Mouse (Mus musculus): Measurements from ENCODE around the gene Nck2.
A peak's percentile ranks its signal among the peaks of the same experiment; 100 is the strongest.
"Not testable (repeated sequence)": the region's sequence is repeated elsewhere in the genome, so short reads cannot be mapped to it uniquely, and the experiment has no call there.

Gene Nck2

DNA sequence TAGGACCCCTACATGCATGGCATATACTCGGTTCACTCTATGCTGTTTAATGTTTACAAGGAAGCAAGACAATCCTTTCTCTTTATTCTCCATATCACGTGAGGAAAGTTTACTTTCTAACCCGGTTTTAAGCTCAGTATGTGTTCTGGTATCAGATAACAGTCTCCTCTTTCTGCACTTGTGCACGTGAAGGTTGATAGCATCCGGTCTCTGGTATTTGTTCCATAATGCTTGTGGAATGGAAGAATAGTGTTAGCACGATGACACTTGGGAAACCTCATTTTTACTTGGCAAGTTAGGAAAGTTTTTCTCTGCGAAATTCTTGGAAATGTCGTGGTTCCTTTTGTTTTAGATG, 58.4 kb downstream of the Nck2 start:
- DNase-seq: no peak

DNA sequence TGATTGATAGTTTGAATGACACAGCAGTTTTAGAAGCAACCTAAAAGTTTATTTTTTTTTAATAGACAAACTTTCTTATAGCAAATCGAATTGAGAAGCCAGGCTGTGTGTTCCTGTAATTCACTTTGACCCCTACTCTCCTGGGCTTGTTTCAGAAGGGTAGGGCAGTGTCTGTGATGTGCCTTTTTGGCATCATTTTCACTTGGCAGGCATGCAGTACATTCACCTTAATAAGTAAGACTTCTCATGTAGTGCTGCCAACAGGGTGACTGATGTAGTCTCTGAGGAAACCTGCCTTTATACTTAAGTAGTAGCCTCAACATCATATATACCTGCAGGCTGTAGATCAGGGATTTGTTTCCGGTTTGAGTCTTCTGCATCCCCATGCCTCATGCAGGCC, 58.9 kb downstream of the Nck2 start:
- DNase-seq: no peak

DNA sequence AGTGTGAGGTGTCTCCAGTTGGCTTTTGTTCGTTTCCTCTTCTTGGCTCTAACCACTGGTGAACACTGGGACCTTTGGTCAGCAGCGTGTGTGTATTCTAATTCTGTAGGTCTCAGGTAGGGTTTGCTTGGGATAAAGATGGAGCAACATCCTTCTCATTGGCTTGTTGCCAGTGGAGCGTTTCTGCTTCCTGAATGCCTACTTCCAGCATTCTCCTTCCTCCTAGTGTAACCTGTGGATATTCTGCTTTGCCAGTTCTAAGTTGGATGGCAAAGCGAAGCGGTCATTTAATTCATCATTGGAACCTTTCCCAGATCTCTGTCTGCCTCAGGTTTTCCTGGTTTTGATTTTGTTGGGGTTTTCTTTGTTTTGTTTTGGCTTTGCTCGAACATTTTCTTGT, 59.3 kb downstream of the Nck2 start:
- DNase-seq: no peak

DNA sequence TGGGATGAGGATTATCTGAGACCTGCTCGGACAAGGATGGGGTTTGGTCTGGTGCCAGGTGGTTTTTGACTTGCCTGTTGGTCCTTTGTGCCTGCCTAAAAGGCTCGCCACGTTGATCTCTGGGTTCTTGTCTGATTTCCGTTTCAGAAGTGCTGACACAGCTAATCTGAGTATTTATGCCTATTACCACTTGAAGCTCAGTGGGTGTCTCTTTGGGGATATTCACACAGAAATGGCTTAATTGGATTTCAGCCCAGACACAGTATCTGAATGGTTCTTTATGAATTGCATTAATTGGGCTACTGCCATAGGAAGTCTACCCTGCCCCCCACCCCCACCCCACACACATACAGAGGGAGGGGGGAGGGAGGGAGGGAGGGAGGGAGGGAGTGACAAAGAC, 59.9 kb downstream of the Nck2 start:
- no peak for DNase-seq

DNA sequence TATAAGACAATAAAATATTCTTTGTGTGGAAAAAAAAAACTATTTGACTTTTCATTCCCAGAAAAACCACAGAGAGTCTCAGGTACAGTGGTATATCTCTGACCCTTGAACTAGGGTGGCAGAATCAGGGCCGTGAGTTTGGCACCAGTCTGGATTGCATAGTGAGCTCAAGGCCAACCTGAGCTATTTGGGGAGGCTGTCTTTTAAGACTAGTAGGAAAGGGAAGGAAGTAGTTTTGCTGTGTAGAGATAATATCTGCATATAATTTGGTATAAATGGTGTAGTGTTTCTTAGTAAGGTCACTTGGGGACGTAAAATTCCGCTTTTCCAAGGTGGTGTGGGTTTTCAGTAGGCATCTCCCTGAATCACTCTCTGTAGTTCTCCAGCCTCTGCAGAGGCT, 62.3 kb downstream of the Nck2 start:
- no peak for DNase-seq

DNA sequence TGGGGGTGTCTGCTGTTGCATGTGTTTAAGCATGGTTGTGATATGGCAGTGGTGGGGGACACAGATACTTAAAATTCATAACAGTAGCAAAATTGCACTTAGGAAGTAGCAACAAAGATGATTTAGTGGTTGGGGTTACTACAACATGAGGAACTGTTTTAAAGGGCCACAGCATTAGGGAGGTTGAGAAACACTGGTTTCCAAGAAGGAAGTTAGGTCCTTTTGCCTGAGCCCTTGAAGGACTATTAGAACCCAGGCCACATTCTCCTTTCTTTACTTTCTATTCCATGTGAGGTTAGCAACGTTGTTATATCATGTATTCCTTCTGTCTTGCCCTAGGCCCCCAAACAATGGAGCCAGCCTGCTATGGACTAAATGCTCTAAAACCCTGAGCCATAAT, 63.4 kb downstream of the Nck2 start:
- no peak for DNase-seq

DNA sequence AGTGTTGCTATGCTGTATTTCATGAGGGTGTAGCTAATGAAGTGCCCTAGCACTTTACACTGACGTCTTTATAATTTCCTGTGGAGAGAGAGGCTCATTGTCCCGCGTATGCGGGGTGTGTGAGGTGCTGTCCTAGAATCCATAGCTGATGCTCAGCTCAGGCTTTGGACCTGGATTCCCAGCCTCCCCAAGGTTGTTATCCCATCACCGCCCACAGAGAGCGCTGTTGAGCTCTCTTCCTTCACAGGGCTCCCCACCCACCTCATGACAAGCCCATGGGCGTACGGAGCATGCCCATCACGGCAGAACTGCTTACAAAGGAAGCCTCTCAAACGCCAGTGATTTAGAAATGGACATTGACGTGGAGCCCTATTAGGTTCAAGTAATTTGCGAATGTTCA, 66.9 kb downstream of the Nck2 start:
- DNase-seq: no peak

DNA sequence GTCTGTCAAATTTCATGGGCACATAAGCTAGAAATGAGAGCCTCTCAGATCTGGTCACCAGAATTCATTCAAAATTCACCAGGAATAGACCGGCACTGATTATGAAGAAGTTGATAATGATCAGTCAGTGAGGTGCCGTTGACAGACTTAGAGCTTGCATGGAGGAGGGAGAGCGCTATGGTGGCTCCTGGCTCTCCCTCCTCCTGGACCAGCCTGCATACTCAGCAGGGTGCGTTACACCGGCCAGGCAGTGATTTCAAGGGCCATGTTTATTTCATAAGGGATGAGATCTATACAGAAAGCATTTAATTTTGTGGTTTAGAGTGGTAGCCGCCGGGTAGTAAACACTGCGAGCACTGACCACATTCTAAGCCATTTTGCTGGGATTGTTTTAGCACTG, 67.3 kb downstream of the Nck2 start:
- DNase-seq: no peak

DNA sequence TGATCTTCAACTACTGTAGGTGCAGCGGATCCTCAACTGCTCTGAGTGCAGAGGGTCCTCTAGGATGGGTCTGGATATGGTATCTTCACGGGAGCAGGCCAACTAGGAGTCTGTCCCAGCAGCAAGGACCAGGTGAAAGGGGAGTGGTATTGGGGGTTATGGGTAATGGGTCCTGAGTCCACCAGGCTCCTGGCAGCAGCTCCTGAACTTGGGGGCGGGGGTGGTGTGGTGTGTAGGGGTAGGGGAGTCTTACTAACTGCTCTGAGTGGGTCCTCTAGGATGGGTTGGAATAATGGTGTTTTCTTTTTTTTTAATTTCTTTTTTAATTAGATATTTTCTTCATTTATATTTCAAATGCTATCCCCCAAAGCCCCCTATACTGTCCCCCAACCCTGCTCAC, 73.0 kb downstream of the Nck2 start:
- no peak for DNase-seq

DNA sequence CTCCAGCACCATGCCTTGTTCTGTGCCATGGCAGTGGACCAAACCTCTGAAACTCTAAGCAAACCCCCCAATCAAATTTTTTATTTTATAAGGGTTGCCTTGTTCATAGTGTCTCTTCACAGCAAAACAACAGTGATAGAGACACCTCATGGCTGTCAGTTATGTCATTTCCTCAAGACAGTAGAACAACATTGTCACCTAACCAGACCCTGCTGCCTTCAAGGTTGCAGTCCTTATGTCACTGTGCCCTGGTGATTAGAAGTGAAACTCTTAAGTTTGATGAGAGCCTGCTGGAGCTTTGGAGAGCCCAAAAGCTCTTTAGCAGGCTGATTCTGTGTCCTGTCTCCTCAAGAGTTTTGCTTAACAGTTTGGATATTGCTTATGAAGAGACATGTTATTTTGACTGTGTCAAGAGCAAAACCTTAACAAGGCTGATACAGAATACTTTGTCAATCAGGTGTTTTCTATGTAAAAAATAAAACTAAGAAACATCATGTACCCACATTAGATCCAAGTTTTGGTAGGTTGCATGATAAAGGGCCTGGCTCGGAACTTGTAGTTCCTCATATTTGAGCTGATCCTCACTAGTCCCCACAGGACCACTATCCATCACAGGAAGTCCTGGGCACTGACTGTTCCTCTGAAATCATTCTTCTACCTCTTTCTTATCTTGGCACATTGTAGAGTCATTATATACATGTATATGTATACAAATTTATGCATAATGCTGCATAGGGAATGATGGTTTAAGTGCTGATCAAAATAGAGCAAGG, 76.0 kb downstream of the Nck2 start:
- no peak for DNase-seq

DNA sequence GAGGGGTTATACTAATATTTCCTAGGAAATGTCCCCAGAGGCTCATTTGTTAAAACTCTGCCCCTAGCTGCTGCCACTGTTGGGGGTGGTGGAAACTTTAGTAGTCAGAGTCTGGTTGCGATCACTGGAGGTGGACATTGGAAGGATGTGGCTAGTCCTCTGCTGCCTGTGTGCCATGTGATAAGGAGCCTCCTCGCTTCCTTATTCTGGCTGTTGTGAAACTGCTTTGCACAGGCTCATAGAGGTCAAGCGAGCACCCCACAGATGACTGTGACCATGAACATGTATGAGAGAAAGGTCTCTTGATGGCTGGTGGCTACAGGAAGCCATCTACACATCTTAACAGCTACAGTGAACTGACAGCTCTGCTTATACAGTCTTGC, 76.6 kb downstream of the Nck2 start:
- no peak for DNase-seq

DNA sequence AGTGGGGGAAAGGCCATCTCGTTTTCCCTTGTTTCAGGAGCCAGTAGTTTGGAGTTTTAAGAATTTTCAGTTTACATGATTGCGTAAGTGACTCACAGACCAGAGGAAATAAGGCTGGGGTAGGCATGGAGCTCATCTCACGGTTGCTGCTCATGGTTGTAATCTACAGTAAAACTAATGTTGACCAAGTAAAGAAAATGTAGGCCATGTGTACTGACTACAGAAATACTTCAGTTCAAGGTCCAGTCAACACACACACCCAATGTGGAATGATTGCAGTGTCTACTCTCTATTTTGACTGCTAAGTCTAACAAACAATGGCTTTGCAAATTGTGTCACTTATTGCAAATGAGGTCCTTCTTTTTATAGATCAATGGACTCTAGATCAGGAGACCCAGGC, 77.1 kb downstream of the Nck2 start:
- no peak for DNase-seq

DNA sequence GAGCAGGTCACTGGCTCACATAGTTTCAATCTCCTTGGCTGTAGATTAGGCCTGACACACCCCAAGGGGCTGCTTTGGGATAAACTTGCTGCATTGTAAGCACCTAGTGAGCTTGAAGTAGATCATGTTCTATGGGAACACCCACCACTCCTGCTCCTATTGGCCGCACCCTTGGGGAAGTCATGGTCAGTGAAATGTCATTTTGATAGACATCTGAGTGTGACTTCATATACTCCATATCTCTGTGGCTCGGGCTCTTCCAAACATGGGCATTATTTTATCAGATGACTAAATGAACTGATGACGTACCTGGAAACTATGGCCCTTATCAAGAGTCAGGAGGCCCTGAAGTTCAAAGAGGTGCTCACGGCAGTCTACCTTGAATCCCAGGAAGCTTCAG, 77.6 kb downstream of the Nck2 start:
- DNase-seq: no peak

DNA sequence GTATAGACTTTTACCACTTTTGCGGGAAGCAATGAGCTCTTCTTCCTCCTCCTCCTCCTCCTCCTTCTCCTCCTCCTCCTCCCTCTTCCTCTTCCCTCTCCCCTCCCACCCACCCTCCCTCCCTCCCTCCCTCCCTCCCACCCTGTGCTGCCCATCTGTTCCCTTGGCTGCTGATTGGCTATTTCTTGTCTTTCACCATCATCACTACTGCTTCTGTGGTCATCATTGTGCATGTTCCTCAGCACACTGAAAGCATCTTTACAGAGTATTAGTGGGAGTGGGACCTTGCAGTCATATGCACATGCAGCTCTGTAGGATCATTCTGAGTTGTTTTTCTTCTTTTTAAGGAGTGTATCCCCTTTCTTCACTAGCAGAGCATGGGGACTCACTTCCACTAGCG, 78.6 kb downstream of the Nck2 start:
- DNase-seq: no peak

DNA sequence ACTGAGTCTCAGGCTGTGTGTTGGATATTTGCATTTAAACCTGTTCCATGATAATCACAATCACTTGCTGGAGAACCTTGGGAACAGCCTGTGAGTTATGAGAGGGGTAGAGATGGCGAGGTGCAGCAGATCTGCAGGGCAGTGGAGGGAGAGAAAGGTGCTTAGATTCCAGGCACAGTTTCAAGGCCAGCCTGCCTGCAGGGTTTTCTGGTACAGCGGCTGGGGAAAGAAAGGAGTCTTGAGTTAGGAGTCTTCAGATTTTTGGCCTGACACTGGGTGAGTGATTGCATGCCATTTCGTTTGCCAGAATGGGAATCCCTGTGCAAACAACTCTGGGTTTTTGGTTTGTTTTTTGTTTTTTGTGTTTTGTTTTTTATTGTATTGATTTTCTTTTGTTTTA, 80.0 kb downstream of the Nck2 start:
- DNase-seq: no peak

DNA sequence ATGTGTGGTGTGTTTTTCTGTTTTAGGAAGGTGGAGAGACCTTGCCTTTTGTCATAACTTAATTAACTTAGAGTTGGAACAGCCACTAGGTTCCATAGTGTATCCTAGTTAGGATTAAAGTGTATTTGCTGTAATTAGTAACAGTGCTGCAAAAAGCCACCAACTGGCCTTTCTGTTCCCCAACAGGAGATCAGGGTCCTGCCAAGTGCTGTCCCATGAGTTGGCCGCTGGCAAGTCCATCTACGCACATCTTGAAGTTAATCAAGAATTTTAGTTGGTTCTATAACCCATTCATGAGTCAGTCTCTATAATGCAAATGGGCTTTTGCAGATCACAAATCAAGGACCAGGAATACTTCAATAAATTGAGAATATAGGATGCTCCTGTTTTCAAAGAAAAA, 83.9 kb downstream of the Nck2 start:
- DNase-seq: no peak

DNA sequence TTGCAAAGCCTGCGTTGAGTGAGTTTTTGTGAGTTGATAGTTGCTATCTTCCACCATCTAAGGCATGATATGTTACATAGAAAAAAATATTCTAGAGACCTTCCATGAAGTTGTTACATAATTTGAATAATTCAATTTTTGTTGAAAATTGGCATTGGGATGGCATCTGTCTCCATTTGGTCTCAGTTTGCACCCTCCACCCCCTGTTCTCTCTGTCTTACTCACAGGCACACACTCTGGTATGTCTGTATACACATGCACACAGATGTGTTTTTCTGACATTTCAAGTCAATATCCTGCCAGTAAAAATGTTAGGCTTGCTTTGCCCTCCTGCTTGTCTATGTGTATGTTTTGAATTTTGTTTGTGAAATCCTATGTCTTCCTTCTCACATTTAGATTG, 84.7 kb downstream of the Nck2 start:
- no peak for DNase-seq

DNA sequence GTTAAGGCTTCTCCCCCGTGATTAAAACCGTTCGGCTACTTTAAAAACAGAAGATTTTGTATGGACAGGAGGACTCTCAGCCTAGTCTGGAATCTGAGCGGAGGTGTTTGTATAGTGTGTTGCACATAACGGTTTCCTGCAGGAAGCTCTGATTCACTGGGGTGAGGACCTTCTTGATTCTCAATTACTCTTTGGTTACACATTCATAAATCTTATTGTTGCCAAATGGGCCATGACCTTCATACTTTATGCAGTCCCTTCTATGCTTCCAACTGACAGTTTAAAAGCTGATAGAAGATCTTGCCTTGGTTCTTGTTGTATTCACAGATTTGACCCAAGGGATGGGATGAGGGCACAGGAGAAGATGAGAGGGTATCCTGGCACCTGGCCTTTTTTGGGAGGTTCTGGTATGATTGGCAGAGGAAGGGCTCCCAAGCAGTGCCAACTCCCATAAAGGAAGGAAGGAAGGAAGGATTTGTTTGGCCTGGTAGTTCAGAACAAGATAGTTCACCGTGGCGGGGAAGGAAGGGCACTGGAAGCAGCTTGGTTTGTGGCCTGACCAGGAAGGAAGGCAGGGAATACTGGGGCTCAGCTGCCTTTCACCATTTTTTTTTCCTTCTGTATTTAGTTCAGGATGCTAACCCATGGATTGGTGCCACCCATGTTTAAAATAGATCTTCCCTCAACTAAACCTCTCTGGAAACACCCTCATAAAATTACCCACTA, 86.1 kb downstream of the Nck2 start:
- no peak for DNase-seq

DNA sequence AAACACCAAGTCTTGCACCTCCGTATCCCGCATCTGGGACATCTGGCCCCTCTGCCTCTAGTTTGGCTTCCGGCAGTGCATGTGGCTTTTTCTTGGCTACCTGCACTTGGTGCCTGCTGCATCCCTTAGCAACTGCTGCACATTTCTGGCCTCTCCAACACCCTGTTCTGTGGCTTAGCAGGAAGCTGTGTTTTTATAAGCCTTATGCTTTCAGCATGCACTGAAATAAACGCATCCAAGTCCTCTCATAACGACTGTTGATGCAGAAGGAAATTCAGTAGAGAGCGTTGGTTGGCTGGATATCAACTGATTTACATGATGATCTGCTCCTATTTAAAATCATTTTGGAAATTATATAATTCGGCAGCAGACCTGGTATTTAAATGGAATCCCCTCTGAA, 86.9 kb downstream of the Nck2 start:
- peak; percentile 26 for DNase-seq

DNA sequence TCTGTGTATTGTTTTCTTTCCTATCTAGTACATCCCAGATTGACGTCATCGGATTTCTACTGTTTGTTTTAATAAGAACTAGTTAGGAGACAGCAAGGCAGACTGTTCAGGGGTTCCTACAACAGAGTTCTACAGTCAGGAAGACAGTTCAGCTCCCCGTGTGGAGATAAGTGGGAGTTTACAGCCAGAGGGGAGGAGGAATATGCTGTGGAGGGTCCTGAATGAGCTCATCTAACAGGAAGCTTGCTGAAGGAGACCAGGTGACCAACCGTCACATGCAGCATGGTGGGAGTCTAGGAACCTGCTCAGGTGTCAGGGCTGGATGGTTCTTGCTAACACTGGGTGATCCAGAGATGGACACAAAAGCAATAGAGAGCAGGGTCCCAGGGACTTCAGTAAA, 87.9 kb downstream of the Nck2 start:
- DNase-seq: no peak

DNA sequence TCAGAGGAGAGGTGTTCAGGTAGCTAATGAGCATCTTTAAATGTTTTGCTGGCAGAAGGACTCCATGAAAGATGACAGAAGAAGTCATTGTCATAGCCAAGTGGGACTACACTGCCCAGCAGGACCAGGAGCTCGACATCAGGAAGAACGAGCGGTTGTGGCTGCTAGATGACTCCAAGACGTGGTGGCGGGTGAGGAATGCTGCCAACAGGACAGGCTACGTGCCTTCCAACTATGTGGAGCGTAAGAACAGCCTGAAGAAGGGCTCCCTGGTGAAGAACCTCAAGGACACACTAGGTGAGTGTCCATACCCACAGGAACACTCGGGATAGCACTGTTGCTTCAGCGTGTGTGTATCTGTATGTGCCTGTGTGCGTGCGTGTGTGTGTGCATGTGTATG, 89.1 kb downstream of the Nck2 start:
- DNase-seq: not testable (repeated sequence)

DNA sequence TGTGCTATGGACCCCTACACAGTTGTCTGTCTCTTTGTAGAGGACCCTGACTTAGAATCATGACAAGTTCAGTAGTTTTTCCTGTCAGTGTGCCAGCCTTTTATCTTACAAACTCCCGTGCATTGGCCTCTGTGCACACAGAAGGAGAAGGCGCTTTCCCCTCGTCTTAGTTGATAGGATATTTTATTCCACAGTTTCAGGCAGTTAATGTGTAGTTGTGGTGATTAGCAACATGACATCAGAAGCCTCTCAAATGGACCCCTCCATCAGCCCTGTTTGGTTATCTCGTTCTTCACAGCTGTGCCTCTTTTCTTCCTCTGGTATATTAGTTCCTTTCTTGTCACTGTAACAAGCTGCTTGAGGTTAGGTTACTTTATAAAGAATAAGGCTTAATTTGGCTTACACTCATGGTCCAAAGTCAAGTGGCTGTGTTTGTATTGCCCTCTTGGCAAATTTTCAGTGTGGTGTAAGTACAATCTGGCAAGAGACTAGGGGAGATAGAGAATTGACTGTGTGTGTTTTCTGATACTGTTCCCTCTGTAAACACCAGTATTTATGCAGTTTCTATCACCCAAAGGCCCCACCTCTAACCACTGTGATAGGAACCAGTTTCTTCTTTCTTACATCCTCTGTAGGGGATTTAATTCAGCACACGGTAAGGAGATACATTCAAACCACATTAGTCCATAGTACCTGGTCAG, 89.8 kb downstream of the Nck2 start:
- no peak for DNase-seq

DNA sequence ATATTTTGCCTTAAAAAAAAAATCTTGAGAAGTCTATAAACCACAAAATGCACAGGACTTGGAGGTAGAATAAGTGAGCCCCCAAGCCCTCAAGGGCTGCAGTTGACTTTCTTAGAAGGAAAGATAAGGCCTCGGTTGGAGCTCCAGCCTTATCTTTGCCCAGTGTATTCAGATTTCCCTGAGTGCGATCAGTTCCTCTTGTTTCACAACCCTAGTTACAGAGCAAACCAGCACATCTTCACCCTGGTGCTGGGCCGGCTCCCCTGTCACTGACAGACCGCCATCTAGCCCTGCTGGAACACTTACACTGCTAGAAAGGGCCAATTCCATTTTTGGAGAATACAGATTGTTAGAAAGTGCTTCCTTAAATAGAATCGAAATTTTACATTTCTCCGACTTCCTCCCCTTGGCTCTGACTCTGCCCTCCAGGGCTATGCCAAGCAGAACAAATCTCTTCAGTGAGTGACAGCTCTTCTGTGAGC, 91.2 kb downstream of the Nck2 start:
- no peak for DNase-seq

DNA sequence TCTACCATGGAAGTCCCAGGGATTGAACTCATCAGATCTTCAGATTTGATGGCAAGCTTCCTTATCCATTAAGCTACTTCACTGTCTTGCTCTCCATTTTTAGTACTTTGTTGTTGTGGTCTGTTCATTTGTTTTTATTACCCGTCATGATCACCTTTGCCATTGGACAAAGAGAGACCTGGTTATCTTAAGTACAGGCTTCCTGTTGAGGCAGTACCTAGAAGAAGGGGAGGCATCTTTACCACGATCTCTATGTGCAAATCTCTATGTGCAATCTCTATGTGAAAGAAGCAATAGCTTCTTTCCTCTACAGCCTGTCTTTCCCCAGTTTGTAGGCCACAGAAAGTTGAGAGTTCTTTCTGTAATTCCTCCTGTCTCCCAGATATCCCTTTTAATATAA, 91.9 kb downstream of the Nck2 start:
- DNase-seq: no peak

Measured in right cerebral cortex, postnatal 25 days (tissue).